Mouse (Mus musculus): ENCODE data around the gene Ahcy.
"Not testable (repeated sequence)": the region's sequence is repeated elsewhere in the genome, so short reads cannot be mapped to it uniquely, and the experiment has no call there.

Ahcy gene

DNA sequence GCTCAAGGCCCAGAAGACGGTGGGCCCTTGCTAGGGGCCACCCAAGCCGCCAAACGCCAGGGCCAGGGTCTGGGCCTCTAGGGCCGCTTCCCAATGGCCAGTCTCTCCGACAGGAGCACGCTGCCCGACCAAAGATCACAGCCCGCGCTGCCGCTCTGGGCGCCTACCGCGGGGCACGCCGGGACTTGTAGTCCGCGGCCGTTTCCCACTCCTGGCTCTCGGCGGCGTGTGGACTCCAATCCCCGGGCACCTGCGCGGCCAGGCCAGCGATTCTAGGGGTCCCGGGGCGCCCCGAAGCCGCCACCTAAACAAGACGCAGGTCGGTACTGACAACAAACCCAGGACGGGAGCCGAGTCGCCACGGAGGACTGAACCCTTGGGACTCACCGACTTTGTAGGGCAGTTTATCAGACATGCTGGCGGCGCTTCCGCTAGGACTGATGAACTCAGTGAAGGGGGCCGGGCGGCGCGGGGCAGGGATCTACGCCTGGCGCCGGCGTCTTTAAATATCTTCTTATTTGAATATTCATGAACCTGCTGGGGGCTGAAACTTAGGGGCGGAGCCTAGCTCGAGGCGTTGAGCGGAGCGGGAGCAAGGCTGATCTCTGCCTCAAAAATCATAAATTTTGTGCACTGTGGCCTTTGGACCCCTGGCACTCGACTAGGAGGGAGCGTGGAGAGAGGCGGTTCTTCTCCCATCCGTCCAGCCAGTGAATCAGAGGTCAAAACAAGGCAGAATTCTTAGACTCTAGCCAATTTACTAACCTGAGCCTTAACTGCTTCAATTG lies at the start of gene Ahcy:
TSS of gene Ahcy (minus strand) at position 520 of the 788 bp plus-strand sequence.
- DNase-seq (ENCODE audit: low spot score in 2 of 2), result peak; percentile 87 to 95

DNA sequence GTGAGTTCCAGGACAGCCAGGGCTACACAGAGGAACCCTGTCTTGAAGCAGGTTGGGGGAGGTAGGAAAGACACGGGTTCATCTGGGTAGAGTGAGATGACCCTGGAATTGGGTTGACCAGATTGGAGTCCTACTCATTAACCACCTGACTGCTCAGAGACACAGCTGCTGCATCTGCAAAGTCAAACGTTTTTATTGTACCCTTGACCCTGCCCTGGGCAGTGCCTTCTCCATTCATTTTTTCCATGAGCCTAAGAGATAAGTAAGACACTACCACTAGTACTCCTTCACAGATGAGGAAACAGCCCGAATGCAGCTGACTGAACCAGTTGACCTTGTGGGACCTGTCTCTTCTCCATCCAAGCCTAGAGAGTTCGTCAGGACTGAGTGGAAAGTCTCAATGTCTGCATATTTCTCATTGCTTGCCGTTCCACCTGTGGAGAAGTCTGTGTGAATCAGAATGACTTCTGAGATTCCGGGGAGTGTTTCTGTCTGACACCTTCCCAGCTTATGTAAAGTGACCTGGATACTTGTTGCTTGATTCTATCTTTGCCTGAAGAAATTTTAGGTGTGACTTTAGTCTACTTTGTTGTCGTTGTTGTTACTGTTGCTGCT lies 41.0 kb upstream of the Ahcy start:
- no peak for DNase-seq (ENCODE audit: low spot score in 2 of 2)

DNA sequence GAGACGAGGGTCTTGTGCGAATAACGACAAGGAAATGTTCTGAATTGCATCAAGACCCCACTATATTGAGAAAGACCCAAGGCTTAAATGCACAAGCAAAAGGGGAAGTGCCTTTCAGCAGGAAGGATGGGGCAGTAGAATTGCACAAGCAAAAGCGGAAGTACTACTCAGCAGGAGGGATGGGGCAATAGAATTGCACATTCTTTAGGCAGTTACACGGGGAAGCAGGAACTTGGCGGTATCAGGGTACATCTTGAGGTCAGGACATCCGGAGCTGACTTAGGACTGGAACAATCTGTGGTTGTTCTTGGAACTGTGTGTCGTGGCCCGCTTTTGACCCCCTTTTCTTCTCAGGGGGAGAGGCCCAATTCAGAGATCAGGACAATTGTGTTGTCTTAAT lies 33.0 kb upstream of the Ahcy start:
- not testable (repeated sequence) for DNase-seq (ENCODE audit: low spot score in 2 of 2)

DNA sequence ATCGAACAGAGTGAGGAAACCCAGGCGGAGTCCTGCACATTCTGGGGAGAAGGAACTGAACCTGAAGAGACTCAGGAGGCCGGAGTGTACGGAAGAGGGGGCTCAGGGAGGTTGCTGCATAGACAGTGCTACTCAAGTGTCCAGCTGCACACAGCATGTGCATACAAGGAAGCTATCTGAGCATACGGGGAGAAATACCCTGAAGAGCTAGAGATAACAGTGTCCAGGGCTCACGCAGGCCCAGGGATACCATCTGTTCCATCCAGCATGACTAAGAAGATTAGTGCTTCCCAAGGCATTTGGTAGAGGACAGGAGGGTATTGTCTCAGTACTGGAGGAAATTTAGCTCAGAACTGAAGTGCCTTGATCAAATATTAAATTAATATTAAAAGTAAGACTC lies 29.3 kb upstream of the Ahcy start:
- no peak for DNase-seq (ENCODE audit: low spot score in 2 of 2)

DNA sequence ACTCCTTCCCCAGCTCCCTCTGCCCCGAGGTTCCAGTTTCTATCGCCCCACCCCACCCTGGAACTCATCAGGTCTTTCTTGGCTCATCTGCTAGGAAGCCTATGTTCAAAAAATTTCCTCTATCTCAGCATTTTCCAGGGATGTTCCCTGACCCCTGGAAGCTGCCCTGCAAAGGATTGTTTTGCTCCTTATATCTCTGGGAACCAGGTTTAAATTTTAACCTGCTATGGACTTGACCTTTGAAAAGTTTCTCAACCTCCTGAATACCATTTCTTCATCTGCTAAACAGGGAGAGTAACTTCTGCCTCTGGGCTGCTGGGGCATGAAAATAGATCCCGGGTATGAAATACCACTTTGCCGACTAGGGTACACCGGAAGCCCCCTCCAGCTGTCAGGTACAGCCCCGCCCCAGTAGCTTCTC lies 27.5 kb upstream of the Ahcy start:
- DNase-seq (ENCODE audit: low spot score in 2 of 2), result no peak

DNA sequence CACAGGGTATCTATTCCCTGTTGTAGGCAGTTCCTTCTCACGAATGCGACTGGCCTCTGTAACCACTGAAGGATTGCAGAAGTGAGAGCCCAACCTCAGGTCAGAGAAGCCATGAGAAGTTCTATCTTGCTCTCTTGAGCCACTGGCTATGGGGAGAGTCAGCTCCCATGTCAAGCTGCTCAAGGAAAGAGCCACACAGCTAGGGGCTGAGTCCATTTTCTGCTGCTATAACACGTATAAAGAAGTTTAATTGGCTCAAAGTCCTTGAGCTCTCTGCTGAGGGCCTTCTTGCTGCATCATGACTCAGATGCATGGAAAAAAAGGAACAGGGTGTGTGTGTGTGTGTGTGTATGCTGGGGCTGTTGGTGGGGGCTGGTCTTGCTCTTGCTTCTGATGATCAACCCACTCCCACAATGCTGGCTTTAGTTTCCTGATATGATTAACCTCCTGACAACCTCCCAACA lies 26.5 kb upstream of the Ahcy start:
- DNase-seq (ENCODE audit: low spot score in 2 of 2), result no peak

DNA sequence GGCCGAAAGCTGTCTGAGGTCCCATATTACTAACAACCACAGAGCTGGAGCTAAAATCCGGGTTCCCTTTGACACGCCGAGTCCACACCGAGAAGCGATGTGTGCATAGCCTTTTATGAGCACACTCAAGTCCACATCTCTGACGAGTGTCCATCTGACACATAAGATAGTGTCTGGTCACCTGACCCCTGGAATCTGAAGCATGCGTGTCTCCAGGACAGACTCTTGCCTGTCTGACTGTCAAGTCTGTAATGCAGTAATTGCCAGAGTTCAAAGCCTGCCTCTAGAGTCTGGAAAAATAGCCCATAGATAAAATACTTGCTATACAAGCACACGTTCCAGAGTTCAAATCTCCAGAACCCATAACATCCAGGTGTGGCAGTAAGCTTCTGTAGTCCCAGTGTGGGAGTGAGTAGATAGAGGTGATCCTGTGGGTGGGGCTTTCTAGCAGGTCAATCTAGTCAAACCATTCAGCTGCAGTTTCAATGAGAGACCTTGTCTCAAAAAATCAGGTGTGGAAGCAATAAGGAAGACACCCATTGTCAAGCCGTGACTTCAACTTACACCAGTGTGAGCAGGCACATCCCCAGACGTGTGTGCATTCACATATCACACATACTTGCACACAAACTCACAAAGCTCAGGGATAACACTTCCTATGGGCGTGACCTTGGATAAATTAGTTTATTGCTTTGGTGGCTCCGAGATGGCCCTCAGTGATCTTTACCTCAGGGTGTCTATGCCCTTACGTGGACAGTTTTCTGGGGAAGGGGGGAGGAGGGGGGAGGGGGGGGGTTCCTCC lies 25.9 kb upstream of the Ahcy start:
- no peak for DNase-seq (ENCODE audit: low spot score in 2 of 2)

DNA sequence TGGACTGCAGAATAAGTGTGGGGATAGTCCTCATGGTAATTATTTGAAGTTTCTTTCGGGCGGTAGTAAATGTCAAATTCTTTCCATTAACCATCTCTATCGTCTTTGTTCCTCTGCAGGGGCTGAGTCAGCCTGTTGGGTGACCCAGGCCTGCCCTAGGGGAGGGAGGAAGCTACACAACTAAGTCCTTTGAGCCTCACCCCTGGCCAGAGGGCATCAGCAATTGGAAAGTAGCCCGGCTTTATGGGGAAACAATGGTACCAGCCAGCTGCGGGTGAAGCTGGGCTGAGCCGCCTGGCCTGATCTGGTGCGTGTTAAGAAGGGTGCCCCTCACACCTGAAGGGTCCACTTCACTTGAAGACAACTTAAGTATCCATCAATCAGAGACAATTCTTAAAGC lies 25.1 kb upstream of the Ahcy start:
- no peak for DNase-seq (ENCODE audit: low spot score in 2 of 2)

DNA sequence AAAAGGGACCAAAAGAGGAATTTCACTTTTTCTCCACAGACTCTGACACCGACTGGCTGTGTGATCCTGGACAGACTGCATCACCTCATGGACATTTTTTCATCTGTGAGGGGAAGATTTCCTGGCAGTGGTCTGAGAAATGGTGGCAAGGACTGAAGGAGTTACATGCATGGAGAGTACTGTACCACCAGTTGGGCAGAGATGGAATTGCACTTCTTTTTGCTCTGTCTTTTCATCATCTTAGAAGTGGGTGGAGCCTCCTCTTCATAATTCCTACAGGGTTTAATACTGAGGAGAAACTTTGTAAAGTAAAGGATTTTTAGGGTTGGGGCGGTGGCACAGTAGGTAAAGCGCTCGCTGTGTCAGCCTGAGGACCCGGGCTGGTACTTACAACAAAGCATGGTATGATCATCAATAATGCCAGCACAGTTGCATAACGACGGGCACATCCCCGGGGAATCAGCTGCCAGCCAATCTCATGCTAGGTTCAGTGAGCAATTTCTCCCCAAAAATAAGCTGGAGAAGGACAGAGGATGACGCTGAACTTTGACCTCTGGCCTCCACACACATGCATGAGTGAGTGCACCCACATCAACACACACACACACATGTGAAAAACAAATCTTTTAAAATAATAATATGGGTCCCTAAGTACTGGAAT lies 24.6 kb upstream of the Ahcy start:
- DNase-seq (ENCODE audit: low spot score in 2 of 2), result no peak

DNA sequence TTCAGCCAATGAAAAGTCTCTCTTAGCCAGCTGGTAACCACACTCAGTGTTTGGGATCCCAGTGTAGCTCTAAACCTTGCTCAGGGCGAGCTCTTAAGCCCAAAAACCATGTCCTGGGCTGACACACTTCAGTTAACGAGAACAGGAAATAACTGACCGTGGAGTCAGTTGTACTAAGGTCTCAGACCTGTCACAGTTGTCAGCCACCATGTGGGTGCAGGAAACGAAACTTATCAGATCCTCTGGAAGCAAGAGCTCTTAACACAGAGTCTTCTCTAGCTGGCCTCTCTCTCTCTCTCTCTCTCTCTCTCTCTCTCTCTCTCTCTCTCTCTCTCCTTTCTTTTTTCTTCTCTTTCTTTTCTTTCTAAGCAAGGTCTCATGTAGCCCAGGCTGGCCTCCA lies 19.1 kb upstream of the Ahcy start:
- DNase-seq (ENCODE audit: low spot score in 2 of 2), result no peak

DNA sequence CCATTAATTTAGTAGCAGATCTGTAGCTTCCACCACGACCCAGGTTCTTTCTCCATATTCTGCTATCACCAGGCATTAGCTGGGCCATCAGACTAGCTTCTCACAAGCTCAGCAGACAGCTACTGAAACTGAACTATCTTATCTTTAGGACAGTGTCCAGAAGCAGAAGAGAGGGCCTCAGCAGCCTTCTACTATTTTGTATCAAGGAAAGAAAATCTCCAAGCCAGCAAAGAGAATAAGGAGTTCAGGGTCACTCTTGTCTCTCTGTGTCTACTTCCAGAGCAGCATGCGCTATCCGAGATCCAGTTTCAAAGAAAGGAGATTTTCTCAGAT lies 17.4 kb upstream of the Ahcy start:
- no peak for DNase-seq (ENCODE audit: low spot score in 2 of 2)

DNA sequence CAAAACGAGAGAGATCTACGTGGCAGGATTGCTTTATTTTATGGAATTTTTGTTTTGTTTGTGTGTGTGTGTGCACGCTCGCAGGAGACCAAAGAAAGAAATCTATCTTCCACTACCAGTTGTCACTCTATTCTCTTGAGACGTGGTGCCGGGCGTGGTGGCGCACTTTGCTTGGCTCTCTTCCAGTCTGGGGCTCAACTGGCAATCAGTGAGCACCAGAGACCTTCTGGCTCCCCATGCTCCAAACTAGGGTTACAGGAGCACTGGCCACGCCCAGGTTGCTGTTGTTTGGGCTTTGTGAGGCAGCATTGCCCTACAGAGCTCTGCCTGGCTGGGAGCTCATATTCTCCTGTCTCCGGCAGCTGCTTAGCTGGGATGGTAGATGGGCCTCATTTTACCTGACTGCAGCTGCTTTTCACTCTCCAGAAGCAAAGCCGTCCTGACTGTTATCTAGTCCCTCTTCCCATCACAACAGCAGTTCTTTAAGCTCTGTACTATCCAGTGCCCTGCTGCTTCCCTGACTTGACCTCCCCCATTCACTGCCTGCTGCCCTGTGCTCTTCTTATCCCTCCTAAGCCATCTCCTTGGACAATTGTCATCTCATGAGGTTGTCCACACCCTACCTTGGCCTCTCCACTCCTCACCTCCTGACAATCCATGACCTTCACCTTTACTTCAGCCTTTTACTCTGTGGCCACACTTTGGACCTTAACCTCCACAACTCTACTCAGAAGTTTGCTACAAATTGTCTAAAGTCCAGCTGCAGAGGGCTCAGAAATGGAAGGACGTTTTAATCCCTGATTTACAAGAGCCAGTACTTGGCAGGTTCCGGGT lies 16.8 kb upstream of the Ahcy start:
- DNase-seq (ENCODE audit: low spot score in 2 of 2), result no peak

DNA sequence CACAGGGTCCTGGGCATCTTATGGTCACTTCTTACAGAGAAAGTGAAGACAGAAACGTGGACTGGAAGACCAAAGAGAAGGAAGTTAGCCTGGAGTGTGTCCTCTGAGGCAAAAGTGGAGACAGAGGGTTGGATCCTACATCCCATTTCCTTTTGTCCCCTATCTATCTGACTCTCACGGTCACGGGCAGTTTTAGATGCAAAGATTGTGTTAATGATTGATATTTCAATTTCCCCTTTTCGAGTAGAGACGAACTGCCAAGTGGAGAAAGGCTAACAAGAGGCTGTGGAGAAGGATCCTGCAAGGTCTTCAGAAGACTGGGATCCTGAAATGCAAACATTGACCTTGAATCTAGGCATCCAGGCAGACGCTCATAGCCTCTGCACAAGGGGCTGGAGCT lies 14.0 kb upstream of the Ahcy start:
- DNase-seq (ENCODE audit: low spot score in 2 of 2), result no peak

DNA sequence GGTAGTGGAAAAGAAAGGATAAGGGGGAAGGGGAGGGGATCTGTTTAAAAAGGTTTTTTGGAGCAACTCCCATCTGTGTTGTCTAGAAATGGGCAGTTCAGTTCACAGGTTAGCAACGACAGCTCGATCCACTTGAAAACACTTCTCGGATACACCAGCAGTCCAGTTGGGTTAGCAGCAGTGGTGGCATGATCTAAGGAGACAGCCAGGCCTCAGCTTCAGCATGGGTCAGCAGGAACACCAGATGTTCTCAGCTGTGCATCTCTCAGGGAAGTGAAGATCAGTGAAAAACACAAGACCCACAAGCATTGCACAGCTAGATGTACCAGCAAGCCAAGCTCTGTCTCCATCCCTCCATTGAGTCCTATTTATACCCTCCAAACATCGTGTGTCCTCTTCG lies 12.0 kb upstream of the Ahcy start:
- DNase-seq (ENCODE audit: low spot score in 2 of 2), result no peak

DNA sequence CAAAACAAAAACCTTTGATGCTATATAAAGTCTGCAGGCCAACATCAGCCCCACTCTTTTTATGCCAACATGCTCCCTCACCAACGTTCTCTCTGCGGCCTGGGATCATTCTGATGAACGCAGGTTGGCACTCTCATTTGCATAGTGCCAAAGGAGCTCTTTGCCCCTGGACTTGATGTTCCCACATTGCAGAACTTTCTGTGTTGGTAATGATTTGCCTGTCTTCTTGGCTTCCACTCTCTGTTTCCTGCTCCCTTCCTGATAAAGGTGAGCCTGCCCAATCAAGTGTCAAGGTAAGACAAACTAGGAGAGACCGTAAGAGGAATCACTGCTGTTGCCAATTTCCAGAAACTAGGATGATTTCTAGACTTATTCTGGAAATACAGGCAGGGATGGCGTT lies 10.2 kb upstream of the Ahcy start:
- DNase-seq (ENCODE audit: low spot score in 2 of 2), result no peak

DNA sequence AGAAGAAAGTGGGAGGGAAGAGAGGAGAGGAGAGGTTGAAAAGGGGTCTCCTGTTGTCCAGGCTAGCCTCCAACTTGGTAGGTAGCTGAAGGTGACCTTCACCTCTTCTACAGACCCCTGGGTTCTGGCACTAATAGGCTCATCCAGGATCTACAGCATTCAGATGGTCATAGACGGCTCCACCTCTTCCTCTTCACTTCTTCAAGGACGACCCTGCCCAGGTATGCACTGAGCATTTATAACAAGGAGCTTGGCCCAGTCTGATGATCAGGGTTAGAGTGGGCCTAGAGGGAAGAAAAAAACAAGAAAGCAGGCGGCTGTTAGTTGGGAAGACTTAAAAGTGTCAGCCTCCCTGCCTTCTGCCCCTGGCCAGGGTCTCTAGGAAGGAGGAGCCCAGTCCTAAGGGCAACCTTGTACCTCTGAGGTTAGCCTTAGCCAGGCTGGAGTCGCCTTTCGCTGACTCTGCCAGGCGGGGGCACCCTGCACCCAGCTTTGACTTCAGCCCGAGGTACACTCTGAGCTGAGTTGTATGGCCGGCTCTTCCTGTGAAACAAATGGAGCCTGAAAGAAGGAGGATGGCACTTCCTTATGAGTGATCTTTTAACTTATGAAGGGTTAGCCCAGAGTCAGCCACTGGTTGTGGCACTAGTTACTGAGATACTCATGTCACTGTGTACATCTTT lies 8.0 kb upstream of the Ahcy start:
- DNase-seq (ENCODE audit: low spot score in 2 of 2), result peak; percentile 58 to 66

DNA sequence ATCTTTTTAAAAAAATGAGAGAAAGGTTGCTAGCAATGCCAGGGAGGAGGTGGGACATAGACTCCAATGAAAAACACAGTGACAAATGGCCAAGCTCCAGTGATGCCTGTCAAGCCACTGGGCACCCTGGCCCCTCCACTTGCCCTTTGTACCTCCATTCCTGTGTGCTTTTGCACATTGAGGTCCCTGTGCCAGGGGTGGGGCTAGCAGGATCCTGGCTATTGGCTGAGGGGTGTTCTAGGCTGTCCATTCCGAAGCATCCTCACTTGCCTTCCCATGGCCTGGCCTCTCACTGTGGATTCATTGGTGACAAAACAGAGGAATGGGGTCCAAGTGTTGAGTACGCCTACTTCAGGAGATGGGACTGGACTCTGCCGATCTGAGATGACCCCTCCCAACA lies 6.8 kb upstream of the Ahcy start:
- no peak for DNase-seq (ENCODE audit: low spot score in 2 of 2)

DNA sequence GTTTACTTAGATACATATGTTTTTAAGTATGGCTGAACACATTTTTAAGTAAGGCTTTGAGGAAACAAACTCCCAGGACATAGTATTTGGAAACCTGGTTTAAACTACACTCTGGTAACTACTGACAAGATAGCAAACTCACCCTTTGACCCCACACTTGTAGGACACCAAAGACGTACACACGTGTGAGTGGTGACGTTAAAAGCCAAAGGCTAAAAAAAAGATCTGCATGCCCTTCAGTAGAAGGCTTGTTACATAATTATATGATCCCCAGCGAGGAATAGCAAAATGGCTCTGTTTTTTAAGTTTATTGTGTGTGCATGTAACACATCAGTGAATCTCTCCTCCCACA lies 5.9 kb upstream of the Ahcy start:
- DNase-seq (ENCODE audit: low spot score in 2 of 2), result no peak

DNA sequence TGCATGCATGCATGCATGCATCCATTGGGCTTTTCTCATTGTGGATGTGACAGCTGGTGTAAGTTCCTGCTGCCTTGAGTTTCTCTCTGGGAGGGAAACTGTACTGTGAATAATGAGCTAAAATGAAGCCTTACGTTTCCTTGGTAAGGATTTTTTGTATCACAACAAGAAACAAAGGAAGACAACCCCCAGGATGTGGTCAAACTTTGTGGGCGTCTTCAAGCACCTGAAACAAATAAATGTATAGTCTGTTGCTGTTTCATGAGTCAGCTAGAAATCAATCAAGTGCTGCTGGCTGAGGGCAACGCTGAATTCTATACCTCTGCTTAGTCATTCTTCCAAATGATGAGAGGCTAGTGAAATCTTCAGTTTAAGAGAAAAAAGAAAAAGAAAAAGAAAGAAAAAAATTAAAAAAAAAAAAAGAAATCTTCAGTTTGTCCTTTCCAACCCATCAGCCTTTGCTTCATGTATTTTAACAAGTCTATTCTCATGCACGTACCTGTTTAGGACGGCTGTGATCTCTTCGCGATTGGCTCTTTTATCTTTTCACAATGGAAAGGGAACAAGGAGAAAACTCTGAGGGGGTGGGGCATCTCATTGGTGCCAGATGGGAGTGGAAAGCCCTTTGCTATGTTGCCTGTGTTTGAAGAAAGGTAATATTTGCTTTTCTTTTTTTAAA lies 5.3 kb upstream of the Ahcy start:
- no peak for DNase-seq (ENCODE audit: low spot score in 2 of 2)

DNA sequence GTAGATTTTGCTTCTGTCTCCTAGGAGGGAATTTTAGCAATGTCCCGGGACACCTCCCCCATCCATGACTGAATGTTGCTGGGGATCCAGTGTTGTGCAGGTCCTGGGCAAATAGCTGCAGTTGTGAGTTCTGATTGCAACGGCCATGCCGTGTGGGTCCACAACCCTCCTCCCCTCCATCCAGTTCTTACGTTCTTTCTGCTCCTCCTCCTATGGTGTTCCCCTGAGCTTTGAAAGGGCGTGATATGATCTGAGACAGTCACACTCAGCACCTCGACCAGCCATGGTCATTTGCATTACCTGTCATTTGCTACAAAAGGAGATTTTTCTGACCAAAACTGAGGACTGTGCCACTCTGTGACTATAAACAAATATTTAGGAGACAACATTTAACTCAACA lies 1.4 kb upstream of the Ahcy start:
- no peak for DNase-seq (ENCODE audit: low spot score in 2 of 2)

All from right cerebral cortex, adult 2 months (tissue).